Mouse (Mus musculus) cerebellum, postnatal 4 days (tissue): ENCODE results near the gene Rps13.
"Not testable (repeated sequence)": the region's sequence is repeated elsewhere in the genome, so short reads cannot be mapped to it uniquely, and the experiment has no call there.

ENCODE experiments used
- DNase-seq, 2 experiments: peaks; one replicate each; pipeline ENCODE4 v3.0.0; 2022; ENCODE audit warnings: low spot score in 2 of 2, mixed read lengths in 1 of 2

Gene Rps13

DNA sequence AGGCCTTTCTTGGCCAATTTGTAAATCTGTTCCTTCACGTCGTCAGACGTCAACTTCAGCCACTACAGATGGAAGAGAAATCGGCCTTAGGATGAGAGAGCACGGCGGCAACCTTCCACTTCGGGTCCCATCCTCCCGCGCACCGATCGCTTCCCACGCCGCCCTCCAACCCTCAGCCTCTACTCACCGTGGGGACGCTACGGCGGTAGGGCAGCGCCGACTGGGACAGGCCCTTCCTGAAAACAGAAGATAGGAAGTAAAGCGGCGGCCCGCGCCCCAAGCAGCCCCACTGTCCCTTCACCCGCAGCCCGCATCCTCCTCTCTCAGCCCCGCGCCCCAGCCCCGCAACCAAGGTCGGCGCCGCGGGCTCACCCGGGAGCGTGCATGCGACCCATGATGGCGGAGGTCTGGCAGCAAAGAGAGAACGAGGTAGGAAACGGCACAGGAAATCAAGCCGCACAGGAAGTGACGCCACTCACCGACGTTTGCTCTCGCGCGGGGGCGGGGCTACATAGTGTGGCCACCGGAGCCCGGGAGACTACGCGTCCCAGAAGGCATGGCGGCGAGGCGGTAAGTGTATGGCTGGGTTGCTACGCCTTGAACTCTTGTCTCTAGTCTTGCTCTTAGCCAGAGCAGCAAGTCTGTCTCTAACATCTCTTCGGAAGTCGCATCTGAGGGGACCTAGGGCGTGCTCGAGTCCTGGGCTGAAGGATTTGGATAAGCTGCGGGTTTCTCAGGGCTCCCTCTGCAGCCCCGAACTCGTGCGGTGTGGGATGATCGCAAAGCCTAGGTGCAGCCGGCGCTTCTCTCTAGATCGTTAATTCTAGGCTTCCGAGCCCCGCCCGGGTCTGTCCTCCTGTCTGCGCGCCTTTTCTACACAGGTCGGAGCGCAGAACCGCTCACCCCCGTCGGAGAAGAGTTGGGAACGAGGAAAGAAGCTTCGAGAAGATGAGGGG lies at the start of gene Rps13:
Gene Rps13, minus strand, starts transcription at position 483 of the 956 bp plus-strand sequence.
- DNase-seq, result peak; percentile 94 to 97

DNA sequence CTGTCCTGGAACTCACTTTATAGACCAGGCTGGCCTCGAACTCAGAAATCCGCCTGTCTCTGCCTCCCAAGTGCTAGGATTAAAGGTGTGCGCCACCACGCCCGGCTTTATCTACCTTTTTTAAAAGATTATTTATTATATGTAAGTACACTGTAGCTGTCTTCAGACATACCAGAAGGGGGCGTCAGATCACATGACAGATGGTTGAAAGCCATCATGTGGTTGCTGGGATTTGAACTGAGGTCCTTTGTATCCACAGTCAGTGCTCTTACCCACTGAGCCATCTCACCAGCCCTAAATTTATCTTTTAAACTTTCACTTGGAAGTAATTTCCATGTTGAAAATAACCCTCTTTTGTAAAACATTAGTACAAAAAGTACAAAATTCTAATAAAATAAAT lies 45.2 kb upstream of the Rps13 start:
- not testable (repeated sequence) for DNase-seq

DNA sequence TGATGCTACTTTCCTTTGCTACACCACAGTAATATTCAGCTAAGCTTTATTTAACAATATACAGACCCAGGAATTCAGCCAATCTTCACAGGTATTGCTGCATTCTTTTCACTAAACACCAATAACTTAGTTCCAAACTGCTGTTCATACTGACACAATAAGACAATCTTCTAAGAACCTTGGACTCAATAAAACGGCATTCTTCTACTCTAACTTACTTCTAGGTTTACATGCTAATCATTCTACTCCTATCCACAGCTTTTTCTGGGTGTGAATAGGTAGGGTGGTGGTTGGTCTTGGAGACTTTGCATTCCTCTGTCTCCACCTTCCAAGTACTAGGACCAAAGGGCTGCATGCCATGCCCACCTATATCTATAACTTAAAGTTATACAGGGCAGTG lies 40.3 kb upstream of the Rps13 start:
- DNase-seq, result no peak

DNA sequence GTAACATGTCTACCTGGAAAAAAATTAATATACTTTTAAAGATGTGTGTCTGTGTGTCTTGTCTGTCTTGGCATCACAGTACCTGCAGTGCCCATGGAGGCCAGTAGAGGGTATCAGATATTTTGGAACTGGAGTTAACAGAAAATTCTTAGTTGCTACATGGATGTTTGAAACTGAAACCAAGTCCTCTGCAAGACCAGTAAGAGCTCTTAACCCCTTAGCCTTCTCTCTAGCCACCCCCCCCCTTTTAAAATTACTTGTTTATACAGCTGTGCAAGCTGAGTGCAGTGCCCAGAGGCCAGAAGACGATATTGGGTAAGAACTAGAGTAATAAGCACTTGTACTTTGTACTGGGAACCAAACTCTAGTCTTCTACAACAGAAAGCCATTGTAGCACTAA lies 2.2 kb upstream of the Rps13 start:
- peak in 1 of 2 experiments; percentile 60 for DNase-seq

DNA sequence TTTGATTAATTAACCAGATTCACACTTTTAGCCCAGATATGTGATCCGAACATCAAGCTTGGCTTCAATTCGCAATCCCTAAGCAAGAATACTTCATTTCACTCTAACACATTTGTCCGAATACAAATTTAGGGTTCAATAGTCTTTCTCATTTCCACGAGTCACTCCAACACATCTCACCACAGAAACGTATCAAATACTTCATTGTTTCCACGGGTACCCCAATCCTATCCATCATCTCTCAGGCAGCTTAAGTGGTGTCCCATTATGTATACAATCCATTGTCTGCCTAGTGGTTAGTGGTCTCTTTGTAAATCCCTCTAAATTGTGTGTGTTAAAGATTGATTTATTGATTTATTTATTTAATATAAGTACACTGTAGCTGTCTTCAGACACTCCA lies 1.1 kb upstream of the Rps13 start:
- no peak for DNase-seq

DNA sequence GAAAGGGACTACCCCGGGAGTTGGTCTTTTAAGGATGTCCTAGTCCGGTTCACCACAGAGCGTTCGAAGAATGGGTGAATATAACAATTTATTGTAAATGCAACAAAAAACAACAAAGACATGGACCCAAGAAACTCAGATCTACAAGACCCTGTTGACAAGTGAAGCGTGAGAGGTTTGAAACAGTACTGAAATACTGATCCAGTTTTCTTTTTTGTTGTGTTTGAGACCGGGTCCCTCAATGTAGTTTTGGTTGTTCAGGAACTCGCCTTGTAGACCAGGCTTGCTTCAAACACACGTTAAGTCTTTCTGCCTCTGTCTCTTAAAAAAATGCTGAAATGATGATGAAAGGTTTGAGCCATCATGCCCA lies 659 bp upstream of the Rps13 start:
- no peak for DNase-seq

DNA sequence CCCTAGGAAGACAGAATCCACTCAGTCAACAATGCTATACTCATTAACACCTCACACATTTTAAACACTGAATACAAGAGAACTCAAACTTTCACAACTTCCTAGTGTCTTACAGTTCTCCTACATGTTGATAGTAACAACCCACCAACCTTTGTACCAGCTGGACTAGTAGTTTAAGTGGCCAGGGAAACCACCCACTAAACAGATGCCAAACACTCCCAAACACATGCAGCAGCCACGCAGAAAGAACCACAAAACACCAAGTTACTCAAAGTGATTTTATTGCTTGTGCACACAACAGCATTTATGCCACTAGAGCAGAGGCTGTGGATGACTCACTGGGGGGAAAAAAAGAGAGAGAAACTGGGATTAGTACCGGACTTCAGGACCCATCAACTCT lies 2.7 kb downstream of the Rps13 start:
- DNase-seq, result no peak

DNA sequence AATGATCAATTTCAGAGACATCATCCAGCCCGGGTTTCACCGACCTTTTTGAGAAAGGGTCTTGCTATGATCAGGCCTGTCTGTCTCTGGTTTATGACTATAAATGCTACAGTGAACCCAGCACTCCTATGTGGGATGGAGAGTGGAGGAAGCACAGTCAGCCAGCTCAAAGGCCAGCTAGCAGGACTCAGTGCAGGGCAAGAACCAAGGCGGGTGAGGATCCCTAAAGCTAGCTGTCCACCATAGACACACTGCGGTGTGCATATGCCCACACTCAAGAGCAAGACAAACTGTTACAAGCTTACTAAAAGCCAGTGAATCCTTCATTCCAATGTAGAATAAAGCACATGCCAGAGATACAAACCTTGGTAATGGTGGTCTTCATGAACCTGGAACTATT lies 4.1 kb downstream of the Rps13 start:
- no peak for DNase-seq

DNA sequence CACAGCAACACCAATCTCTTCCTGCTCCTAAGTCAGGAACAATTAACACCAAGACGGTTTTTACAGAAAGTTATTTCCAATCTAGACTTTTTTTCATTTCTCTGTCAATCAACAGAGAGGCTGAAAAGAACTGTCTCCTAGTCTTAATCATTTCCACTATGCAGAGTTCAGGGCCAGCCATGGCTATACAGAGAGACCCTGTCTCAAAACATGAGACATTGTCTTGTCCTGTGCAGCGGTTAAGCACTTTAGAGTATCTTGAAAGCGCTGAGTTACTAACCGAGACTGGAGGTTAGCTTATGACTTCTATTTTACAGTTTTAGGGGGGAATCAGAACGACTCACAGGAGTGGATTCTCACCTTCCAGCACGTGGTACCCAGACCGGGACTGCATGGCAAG lies 5.2 kb downstream of the Rps13 start:
- DNase-seq, result no peak

DNA sequence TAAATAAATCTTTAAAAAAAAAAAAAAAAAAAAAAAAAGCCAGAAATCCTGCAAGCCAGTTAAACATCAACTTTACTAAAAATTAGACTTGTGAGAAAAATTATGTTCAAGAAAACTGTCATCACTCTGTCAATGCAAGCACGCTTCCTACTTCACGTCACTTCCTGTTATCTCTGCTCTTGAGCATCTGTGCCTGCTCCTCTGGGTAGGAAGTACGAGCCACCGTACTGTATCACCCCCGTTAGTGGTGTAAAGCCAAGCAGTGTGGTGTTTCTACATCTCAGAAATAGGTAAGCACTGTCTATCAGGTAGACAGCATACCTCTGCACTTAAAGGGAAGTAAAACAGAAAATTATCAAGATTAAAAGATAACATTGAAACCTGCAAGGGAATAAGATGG lies 6.1 kb downstream of the Rps13 start:
- DNase-seq, result no peak

DNA sequence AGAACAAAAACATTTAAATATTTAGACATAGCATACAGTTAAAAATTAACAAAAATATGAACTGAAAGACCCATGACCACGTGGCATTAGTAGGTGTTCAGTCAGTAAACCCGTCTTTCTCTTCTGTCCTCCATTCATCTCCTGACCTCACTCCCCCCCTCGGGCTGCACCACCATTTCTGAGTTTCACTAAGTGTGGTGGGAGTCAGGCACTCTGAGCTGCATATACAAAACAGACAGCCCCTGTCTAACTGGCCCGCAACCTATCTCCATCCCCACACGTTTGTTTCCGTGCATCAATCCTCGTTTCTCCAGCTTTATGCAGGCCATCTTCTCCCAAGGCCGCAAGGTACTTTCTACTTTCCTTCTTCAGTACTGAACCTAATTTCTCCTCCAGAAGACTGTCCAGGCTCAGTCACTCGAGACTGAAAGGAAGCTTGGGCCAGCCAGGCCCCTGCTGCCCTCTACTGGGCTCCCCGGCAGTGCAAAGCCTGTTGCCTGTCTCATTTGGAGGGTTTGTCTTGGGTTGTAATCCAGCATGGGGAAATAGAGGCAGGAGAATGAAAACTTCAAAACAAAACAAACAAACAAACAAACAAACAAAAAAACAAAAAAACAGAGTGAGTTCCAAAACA lies 10.5 kb downstream of the Rps13 start:
- DNase-seq, result peak; percentile 61 to 81

DNA sequence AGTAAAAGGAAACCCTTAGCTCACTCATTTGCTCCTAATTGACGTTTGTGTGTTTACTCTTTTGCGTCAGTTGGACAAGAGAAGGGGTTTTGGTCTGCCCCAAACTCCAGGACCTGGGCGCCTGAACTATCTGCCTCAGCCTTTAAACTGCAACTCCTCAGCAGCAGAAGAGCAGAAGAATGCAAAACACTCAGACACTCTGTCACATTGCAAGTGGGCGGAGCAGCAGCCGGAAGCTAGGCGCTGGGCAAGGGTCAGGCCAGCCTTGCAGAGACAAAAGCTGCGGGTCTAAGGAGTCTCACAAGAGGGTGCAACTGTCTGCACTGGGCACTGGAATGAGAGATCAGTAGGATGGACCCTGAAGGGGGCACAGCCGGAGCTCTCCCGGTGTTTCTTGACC lies 24.5 kb downstream of the Rps13 start:
- DNase-seq, result no peak

DNA sequence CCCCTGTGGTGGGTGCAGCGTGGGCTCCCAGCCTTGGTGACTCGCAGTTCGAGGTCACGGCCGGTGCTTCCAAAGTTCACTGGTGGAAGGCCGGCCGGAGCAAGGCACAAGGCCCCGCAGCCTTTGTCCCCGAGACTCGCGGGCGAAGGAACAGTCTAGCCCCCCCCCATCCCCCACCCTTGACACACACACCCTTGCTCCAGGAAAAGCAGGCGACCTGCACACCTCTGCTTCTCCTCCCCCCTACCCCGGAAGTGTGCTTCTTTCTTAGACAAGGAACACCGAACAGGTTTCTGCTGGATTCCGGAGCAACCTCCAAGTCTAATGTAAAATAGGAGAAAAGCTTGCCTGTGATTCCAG lies 25.4 kb downstream of the Rps13 start:
- DNase-seq, result no peak

DNA sequence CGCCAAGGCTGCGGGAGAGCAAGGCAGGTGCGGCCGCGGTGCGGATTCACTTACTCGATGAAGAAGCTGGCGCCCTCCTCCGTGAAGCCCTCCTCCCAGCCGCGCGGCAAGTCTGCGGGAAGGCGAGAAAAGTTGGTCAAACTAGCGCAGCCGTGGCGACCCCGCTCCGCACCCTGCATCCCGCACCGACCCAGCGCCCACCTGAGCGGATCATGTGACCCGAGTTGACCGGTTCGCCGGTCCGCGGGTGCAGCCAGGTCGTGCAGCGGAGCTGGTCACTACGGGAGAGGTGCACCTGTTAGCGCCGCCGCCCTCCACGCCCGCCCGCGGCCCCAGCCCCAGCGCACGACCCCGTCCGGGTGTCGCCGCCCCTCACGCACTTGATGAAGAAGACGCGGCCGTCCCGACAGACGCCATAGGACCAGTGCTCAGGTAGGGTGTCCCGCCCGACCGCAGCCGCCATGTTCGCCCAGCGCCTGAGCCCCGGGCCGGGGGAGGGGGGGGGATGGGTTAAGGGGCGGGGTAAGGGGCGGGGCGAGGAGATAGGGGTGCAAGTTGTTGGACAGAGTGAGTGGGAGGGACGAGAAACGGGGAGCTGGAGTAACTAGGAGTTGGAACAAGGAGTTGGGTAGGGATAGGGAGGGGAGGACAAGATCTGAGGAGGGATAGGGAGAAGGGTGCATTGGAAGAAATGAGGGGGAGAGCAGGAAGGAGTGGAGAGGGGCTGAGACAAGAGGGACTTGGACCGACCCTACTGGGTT lies 25.9 kb downstream of the Rps13 start, which contains the start of gene Plekha7:
Gene Plekha7, minus strand, starts transcription at position 506 of the 761 bp plus-strand sequence.
- peak in 1 of 2 experiments; percentile 37 for DNase-seq

DNA sequence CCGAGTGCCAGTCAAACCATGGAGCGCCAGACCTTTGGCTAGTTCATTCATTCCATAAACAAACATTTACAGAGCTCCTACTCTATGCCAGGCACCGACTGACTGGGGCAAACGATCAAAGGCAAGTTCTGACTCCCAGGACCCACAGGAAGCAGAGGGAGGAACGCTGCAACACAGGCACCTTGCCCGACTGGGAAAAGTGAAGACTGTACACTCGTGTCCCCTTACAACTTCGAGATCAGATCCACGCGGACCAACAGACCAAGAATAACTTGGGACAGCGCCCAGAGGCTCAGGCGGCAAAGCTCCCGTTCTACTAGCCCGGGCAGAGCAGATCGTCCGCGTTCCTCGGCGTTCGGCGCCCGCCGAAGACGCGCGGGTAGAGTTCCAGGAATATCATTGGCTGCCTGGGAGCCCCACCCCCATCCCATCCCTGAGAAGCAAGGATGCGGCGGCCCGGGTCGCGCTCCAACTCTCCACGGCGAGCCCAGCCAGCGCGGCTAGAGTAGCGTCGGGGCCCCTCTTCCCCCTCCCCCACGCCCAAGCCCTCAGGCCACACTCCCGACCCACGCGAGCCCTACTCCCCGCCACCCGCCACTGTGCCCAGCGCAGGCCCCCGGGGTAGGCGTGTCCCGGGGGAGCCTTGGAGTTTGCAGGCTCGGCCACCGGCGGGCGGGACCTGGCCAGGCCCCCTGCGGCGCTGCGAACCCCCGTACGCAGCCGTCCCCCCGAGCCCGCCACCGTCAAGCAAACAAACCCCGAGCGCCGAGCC lies 26.7 kb downstream of the Rps13 start:
- DNase-seq, result peak; percentile 44 to 75

DNA sequence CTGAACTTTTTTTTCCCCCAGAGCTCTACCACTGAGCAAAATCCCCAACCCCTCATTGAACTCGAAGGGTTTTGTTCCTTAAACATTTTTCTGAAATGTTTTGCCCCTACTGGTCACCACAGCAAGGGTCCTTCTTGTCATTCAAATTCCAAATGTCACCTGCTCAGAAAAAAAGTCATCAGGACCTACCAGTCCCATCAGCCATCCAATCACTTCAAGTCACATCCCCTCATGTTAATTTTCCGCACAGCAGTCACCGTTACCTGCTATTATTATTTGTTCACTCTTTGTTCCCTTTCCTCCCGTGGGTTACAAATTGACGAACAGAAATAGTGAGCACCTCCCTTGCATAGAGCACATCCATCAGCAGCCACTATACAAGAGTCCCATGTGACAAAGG lies 27.4 kb downstream of the Rps13 start:
- no peak for DNase-seq

DNA sequence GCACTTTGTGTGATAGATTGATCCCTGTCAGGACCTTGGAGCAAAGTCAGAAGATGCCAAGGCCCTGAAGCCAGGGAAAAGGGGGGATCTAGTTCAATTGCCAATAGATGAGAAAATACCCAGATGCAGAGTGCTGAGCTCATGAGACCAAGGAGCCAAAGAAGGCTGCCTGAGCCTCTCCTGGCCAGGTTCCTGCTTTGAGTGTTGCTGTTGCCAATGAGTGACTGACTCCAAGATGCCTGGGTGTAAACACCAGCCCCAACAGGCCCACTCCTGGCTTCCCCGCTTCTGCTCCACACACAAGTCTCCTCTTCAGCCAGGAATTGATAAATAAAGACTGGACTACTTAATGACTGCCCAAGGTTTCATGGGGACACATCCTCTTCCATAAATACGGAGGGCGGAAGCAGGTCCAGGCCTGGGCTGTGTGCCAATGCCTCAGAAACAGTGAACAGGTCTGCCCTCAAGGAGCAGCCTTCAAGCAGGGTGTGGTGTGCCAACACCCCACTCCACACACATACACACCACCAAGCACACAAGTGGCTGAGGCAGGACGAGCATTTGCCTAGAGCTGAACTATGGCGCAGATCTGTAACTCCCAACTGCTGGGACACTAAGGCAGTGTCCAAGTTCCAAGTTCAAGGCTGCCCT lies 32.2 kb downstream of the Rps13 start:
- DNase-seq, result peak in 1 of 2 experiments; percentile 11

DNA sequence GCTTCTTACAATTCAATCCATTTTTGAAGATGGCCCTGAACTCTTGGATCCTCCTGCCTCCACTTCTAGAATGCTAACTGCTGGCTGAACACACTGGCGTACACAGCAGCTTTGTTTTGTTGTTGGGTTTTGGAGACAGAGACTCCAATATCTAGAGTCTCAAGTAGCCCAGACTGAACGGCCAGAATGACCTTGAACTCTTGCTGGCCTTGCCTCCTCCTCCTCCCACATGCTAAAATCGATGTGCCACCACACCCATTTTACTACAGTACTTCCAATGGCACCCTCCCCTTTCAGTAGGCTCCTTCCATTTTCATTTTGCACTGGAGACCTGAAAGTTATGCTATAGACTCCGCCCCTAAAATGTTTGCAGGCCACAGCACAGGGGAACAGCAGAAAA lies 32.9 kb downstream of the Rps13 start:
- no peak for DNase-seq

DNA sequence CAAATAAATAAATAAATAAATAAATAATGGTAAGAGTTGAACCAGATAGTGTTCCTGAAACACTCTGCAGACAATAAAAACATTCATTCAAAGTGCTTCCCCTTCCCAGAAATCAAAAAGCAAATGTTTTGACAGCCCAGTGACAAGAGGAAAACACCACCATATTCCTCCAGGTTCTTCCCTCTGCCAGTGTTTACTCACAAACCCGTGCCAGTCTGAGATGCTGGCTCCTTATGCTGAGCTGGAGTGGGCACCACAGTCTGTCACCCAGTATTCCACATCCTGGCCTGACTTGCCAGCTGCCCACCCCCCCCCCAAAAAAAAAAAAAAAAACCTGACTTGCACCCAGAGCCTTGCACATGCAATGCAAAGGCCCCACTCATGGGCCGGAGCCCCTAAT lies 35.1 kb downstream of the Rps13 start:
- DNase-seq, result no peak

DNA sequence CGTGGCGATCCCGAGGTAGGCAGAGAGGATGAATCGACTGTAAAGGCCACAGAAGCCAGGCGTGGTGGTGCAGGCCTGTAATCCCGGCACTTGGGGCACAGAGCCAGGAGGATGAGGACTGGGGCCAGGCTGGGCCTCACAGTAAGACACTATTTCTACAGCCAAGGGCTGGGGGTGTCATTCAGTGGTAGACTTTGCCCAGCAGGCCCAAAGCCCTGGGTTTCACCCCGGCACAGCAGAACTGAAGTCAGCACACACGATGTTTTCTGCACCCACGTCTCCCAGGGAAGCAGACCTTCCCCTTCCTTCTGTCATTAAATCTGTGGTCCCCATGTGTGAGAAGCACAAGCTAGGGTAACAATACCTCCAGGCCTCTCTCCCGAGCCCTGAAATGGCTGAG lies 35.6 kb downstream of the Rps13 start:
- DNase-seq, result peak in 1 of 2 experiments; percentile 62

DNA sequence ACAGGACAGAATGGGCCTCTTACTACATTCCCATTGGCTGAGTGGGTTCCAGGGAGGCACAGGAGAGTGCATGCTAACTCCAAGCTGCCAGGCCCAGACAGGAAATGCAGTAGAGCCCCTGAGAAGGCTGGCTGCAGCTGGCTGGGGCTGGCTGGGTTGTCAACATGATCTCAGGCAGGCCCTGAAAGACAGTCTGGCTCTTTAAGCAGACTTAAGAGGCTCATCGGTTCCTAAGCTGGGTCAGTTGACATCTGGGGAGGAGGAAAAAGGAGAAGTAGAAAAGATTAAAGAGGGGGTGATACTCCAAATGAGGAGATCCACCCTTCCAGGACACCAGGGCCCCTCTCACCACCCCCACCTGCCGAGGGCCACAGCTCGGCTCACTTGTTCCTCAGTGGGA lies 39.0 kb downstream of the Rps13 start:
- DNase-seq, result no peak
